Mouse (Mus musculus): ENCODE results near the gene Nnat. TPM values are rescaled to one million over a fixed set of nuclear protein-coding genes. Genes with fewer than 3 reads are reported as not detected.

Gene Nnat
- polyA plus RNA-seq, 1 experiment: 25.3 TPM

GRCm38 (mm10) chr2:157544333-157544888 is 15.5 kb upstream of the Nnat start:
- Histone ChIP-seq H3K4me3 (replicated peaks; ENCODE audit: extremely low read depth, low read depth, low read length) (no peak overlapping the region), H3K4me1 (ENCODE audit: control insufficient read depth, insufficient read depth, low read length) (no peaks in the 10 kb centered on the region)
- DNase-seq: no peak
- no peak for TF ChIP-seq CTCF (IDR thresholded peaks at IDR 0.05; ENCODE audit: insufficient read depth, low read length)
- TF ChIP-seq POLR2A (IDR thresholded peaks at IDR 0.05; ENCODE audit: borderline replicate concordance, extremely low read depth, low read depth, low read length): no peak
- WGBS: 90% methylated on average over 9 of the region's 9 CpGs

DNA sequence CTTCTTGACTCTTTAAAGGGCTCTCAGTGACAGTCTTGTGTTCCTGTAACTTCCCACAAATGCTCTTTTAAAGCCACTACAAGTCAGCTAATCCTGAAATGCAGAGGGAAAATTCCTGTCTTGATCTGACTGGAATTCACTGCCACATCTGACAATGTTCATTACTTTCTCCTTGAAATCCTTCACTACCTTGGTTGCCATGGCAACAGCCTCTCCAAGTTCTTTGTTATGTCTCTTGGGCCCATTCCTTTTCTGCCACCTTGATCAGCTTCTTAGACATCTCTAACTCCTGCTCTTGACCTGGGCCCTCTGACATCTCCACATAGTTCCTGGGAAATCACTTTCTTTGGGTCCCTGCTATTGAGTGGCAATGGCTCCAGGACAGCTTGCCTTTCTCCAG is 13.2 kb upstream of the Nnat start:
- DNase-seq: no peak
- Histone ChIP-seq H3K4me1 (ENCODE audit: control insufficient read depth, insufficient read depth, low read length) (0 out of 2 replicates have a peak, but pooled peaks cover 3% of the 10 kb centered on the region), H3K4me3 (replicated peaks; ENCODE audit: extremely low read depth, low read depth, low read length) (no peak overlapping the region)
- TF ChIP-seq CTCF (IDR thresholded peaks at IDR 0.05; ENCODE audit: insufficient read depth, low read length) (no peak), POLR2A (IDR thresholded peaks at IDR 0.05; ENCODE audit: borderline replicate concordance, extremely low read depth, low read depth, low read length) (no peak)

DNA sequence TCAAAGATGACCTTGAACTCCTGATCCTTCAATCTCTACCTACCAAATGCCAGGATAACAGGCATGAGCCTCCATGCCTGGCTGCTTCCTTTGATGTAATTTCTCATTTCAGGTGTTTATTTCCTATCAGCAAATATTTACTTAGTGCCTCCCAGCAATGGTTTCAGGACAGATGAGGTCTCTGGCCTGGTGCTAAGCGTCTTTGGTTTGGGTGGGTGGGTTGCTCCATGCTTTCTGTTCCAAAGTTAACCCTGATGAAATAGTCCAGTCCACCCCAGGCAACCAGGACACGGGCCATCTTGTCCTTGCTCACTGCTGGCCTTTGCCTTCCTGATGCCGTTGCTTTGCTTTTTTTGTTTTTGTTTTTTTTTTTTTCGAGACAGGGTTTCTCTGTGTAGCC is 9.6 kb upstream of the Nnat start:
- Histone ChIP-seq H3K4me1 (ENCODE audit: control insufficient read depth, insufficient read depth, low read length) (peaks cover 9% of the 10 kb centered on the region; the same call in 1 of the 2 replicates), H3K4me3 (replicated peaks; ENCODE audit: extremely low read depth, low read depth, low read length) (no peak overlapping the region)
- DNase-seq: no peak
- 78% methylated on average over 4 of the region's 4 CpGs for WGBS
- TF ChIP-seq CTCF (IDR thresholded peaks at IDR 0.05; ENCODE audit: insufficient read depth, low read length) (no peak), POLR2A (IDR thresholded peaks at IDR 0.05; ENCODE audit: borderline replicate concordance, extremely low read depth, low read depth, low read length) (no peak)

GRCm38 (mm10) chr2:157552158-157552886 is 7.6 kb upstream of the Nnat start:
- 47% methylated on average over 10 of the region's 10 CpGs for WGBS
- Histone ChIP-seq H3K4me3 (replicated peaks; ENCODE audit: extremely low read depth, low read depth, low read length) (no peak overlapping the region), H3K4me1 (ENCODE audit: control insufficient read depth, insufficient read depth, low read length) (peaks cover 12% of the 10 kb centered on the region)
- TF ChIP-seq CTCF (IDR thresholded peaks at IDR 0.05; ENCODE audit: insufficient read depth, low read length) (no peak), POLR2A (IDR thresholded peaks at IDR 0.05; ENCODE audit: borderline replicate concordance, extremely low read depth, low read depth, low read length) (no peak)
- peak; percentile 41 for DNase-seq

DNA sequence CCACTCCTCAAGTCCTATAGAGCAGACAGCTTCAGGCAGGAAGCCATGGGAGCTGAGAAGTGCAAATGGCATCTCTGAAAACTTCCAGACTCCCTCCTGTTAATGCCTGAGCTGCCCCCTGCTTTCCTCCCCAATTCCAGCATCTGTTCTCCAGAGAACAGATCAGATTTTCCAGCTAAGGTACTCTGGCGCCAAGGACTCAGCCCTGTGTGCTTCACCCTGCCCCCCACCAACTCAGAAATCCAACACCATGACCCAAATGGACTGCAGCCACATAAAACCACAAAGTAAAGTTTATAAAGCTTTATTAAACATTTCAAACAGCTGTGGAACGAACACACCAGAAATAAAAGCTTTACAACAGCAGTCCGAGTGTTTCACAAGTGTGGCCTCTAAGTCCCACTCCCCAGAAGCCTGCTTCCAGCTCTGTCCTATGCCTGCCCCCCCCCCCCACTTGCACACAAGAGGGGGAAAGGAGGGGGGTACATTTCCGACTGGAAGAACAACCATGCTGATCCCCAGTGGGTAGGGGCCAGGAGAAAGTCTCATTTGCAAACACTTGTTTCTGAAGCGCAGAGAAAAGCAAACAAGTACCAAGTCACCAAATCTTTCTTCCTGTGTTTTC is 3.7 kb upstream of the Nnat start:
- TF ChIP-seq CTCF (IDR thresholded peaks at IDR 0.05; ENCODE audit: insufficient read depth, low read length) (no peak), POLR2A (IDR thresholded peaks at IDR 0.05; ENCODE audit: borderline replicate concordance, extremely low read depth, low read depth, low read length) (no peak)
- peaks cover 14% of the 10 kb centered on the region for H3K4me1 ChIP-seq (ENCODE audit: control insufficient read depth, insufficient read depth, low read length)
- no peak for DNase-seq
- no peak overlapping the region for H3K4me3 ChIP-seq (replicated peaks; ENCODE audit: extremely low read depth, low read depth, low read length)
- 51% methylated on average over 5 of the region's 5 CpGs for WGBS

DNA sequence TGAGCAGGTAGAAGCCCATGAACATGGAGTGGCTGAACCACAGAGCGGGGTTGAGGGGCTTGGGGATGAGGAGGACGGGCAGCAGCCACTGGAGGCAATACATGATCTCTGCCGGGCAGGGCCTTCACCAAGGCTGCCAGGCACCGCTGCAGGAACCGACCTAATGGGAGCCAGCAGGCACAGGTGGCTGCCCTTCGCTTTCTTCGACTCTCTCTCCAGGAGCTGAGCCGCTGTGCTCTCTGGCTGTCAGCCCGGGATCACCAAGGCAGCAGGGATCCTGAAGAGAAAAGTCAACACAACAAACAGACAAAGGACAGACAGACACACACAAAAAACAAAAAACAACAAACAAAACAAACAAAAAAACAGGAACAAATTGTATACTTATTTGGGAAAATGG is 1.8 kb upstream of the Nnat start:
- TF ChIP-seq POLR2A (IDR thresholded peaks at IDR 0.05; ENCODE audit: borderline replicate concordance, extremely low read depth, low read depth, low read length) (no peak), CTCF (IDR thresholded peaks at IDR 0.05; ENCODE audit: insufficient read depth, low read length) (no peak)
- Histone ChIP-seq H3K4me3 (replicated peaks; ENCODE audit: extremely low read depth, low read depth, low read length) (no peak overlapping the region), H3K4me1 (ENCODE audit: control insufficient read depth, insufficient read depth, low read length) (peaks cover 7% of the 10 kb centered on the region)
- no peak for DNase-seq
- WGBS: 65% methylated on average over 9 of the region's 9 CpGs

GRCm38 (mm10) chr2:157558520-157558919 is 1.4 kb upstream of the Nnat start:
- 67% methylated on average over 6 of the region's 6 CpGs for WGBS
- TF ChIP-seq POLR2A (IDR thresholded peaks at IDR 0.05; ENCODE audit: borderline replicate concordance, extremely low read depth, low read depth, low read length) (no peak), CTCF (IDR thresholded peaks at IDR 0.05; ENCODE audit: insufficient read depth, low read length) (0 out of 2 replicates have a peak, but pooled peaks have one; percentile 1)
- DNase-seq: no peak
- Histone ChIP-seq H3K4me3 (replicated peaks; ENCODE audit: extremely low read depth, low read depth, low read length) (no peak overlapping the region), H3K4me1 (ENCODE audit: control insufficient read depth, insufficient read depth, low read length) (peaks cover 8% of the 10 kb centered on the region)

- no peak for DNase-seq
- WGBS: 69% methylated on average over 19 of the region's 19 CpGs
- TF ChIP-seq CTCF (IDR thresholded peaks at IDR 0.05; ENCODE audit: insufficient read depth, low read length) (no peak), POLR2A (IDR thresholded peaks at IDR 0.05; ENCODE audit: borderline replicate concordance, extremely low read depth, low read depth, low read length) (no peak)
- Histone ChIP-seq H3K4me3 (replicated peaks; ENCODE audit: extremely low read depth, low read depth, low read length) (no peak overlapping the region), H3K4me1 (ENCODE audit: control insufficient read depth, insufficient read depth, low read length) (peaks cover 10% of the 10 kb centered on the region)
Measured at GRCm38 (mm10) chr2:157559440-157559839, 438 bp upstream of the Nnat start.

- DNase-seq: no peak
- no peak for TF ChIP-seq POLR2A (IDR thresholded peaks at IDR 0.05; ENCODE audit: borderline replicate concordance, extremely low read depth, low read depth, low read length)
- TF ChIP-seq CTCF (IDR thresholded peaks at IDR 0.05; ENCODE audit: insufficient read depth, low read length): no peak
- H3K4me1 ChIP-seq (ENCODE audit: control insufficient read depth, insufficient read depth, low read length): peaks cover 10% of the 10 kb centered on the region
- 51% methylated on average over 33 of the region's 33 CpGs for WGBS
- H3K4me3 ChIP-seq (replicated peaks; ENCODE audit: extremely low read depth, low read depth, low read length): peak overlapping the region; percentile 30
Measured at GRCm38 (mm10) chr2:157560302-157560701, 424 bp downstream of the Nnat start.

Measured in lung, adult 2 months (tissue).